Mouse (Mus musculus): ENCODE results near the gene Klra10.

GRCm38 (mm10) chr6:130287984-130288649 lies 6.4 kb upstream of the Klra10 start:
- no peak for TF ChIP-seq POLR2A (IDR thresholded peaks at IDR 0.05; ENCODE audit: borderline replicate concordance, insufficient read depth, low read length)
- TF ChIP-seq CTCF (IDR thresholded peaks at IDR 0.05; ENCODE audit: borderline replicate concordance, insufficient read depth, low read depth, low read length) = no peak

Measured in cerebellum, adult 2 months (tissue).